Mouse (Mus musculus): ENCODE data around the gene Heyl. TPM values are rescaled to one million over a fixed set of nuclear protein-coding genes. Genes with fewer than 3 reads are reported as not detected.
"Not testable (repeated sequence)": the region's sequence is repeated elsewhere in the genome, so short reads cannot be mapped to it uniquely, and the experiment has no call there.

The Heyl gene
- total RNA-seq, 2 experiments from 2014 or later: 21.4 to 21.6 TPM

GRCm38 (mm10) chr4:123282915-123283674, 49.7 kb downstream of the Heyl start:
- DNase-seq: peak in 1 of 2 experiments; percentile 48
- intact Hi-C loops (cut with DNase I): not testable (repeated sequence)

GRCm38 (mm10) chr4:123283675-123284064, 50.3 kb downstream of the Heyl start:
- DNase-seq: peak in 1 of 2 experiments; percentile 49
- intact Hi-C loops (cut with DNase I): not testable (repeated sequence)

GRCm38 (mm10) chr4:123284731-123285624, 51.6 kb downstream of the Heyl start:
- intact Hi-C loops (cut with DNase I): no loop called here
- DNase-seq: no peak

- intact Hi-C loops (cut with DNase I): no loop called here
- DNase-seq: no peak
Measured at GRCm38 (mm10) chr4:123286790-123287189, 53.4 kb downstream of the Heyl start.

- DNase-seq: no peak
- intact Hi-C loops (cut with DNase I): no loop called here
Measured at GRCm38 (mm10) chr4:123289038-123289437, 55.7 kb downstream of the Heyl start.

- DNase-seq: no peak
Measured at GRCm38 (mm10) chr4:123292390-123292789, 59.0 kb downstream of the Heyl start.

GRCm38 (mm10) chr4:123292989-123293388, 59.6 kb downstream of the Heyl start:
- no peak for DNase-seq
- intact Hi-C loops (cut with DNase I): no loop called here

More at GRCm38 (mm10) chr4:123292390-123292789, 59.0 kb downstream of the Heyl start:
- intact Hi-C loops (cut with DNase I): no loop called here

- intact Hi-C loops (cut with DNase I): no loop called here
Measured at GRCm38 (mm10) chr4:123293661-123294443, 60.5 kb downstream of the Heyl start.

GRCm38 (mm10) chr4:123295026-123295425, 61.7 kb downstream of the Heyl start:
- DNase-seq; intact Hi-C loops (cut with DNase I): not testable (repeated sequence)

More at GRCm38 (mm10) chr4:123293661-123294443, 60.5 kb downstream of the Heyl start:
- no peak for DNase-seq

- no peak for DNase-seq
- intact Hi-C loops (cut with DNase I): no loop called here
Measured at GRCm38 (mm10) chr4:123295516-123296147, 62.3 kb downstream of the Heyl start.

- intact Hi-C loops (cut with DNase I): no loop called here
- no peak for DNase-seq
Measured at GRCm38 (mm10) chr4:123296148-123296534, 62.8 kb downstream of the Heyl start.

- no peak for DNase-seq
- intact Hi-C loops (cut with DNase I): no loop called here
Measured at GRCm38 (mm10) chr4:123297195-123297960, 64.0 kb downstream of the Heyl start.

- peak; percentile 46 to 54 for DNase-seq
- intact Hi-C loops (cut with DNase I): no loop called here
Measured at GRCm38 (mm10) chr4:123298226-123298625, 64.9 kb downstream of the Heyl start.

GRCm38 (mm10) chr4:123298980-123299670, 65.8 kb downstream of the Heyl start:
- peak; percentile 61 to 76 for DNase-seq
- intact Hi-C loops (cut with DNase I): no loop called here

Other genes with a start within 250 kb of the Heyl start
- under 1 TPM; 0.32 to 0.62 TPM for gene Mycl, start 237.9 kb upstream of the Heyl start, total RNA-seq (2021)
- gene Trit1, start 217.0 kb upstream of the Heyl start, total RNA-seq (2021): 1 to 10 TPM; 5.7 to 7.0 TPM
- not detected for gene Bmp8b, start 128.4 kb upstream of the Heyl start, total RNA-seq (2021)
- gene Oxct2b, start 117.3 kb upstream of the Heyl start, total RNA-seq (2021): not detected
- gene Ppie, start 93.6 kb upstream of the Heyl start, total RNA-seq (2021): 10 to 100 TPM; 20.9 to 23.5 TPM
- under 1 TPM; 0.07 to 0.26 TPM for gene Hpcal4, start 50.3 kb upstream of the Heyl start, total RNA-seq (2021)
- 10 to 100 TPM; 37.2 to 47.6 TPM for gene Nt5c1a, start 32.1 kb upstream of the Heyl start, total RNA-seq (2021)
- 100 to 1,000 TPM; 255 to 289 TPM for gene Pabpc4, start 28.8 kb downstream of the Heyl start, total RNA-seq (2021)
- gene Oxct2a, start 90.1 kb downstream of the Heyl start, total RNA-seq (2021): not detected
- under 1 TPM; 0.10 to 0.12 TPM for gene Bmp8a, start 109.7 kb downstream of the Heyl start, total RNA-seq (2021)

Measured in heart, postnatal 14 days (tissue).